Mouse (Mus musculus) midbrain, embryonic 15.5 days (tissue): Measurements from ENCODE around the gene Pfkp. TPM values are rescaled to one million over a fixed set of nuclear protein-coding genes. Genes with fewer than 3 reads are reported as not detected.

Experiments
- ATAC-seq: fragments of 200-750 bp; cut with Nextera tagmentation; replicated peaks from 2 replicates; pipeline ENCODE4 v1.8.0; 2017; ENCODE audit warnings: moderate TSS enrichment
- H3K27ac ChIP-seq: fragments of 300-500 bp; sonication (generic); 2 replicates; pipeline ENCODE4 v1.5.1; 2015; ENCODE audit warnings: mild to moderate bottlenecking, inconsistent platforms
- H3K27me3 ChIP-seq: fragments of 300-500 bp; sonication (generic); replicated peaks from 2 replicates; pipeline ENCODE4 v1.6.1; 2015; ENCODE audit warnings: inconsistent platforms
- H3K36me3 ChIP-seq: fragments of 300-500 bp; sonication (generic); replicated peaks from 2 replicates; pipeline ENCODE4 v1.6.1; 2015; ENCODE audit warnings: inconsistent platforms
- H3K4me1 ChIP-seq: fragments of 300-500 bp; sonication (generic); 2 replicates; pipeline ENCODE4 v1.6.1; 2015; ENCODE audit warnings: inconsistent platforms
- H3K4me2 ChIP-seq: fragments of 300-500 bp; sonication (generic); 2 replicates; pipeline ENCODE4 v1.6.1; 2015; ENCODE audit warnings: inconsistent platforms, mild to moderate bottlenecking, moderate library complexity
- H3K4me3 ChIP-seq: fragments of 300-500 bp; sonication (generic); 2 replicates; pipeline ENCODE4 v1.5.1; 2015; ENCODE audit warnings: mild to moderate bottlenecking, inconsistent platforms
- H3K9ac ChIP-seq: fragments of 300-500 bp; sonication (generic); 2 replicates; pipeline ENCODE4 v1.6.1; 2015; ENCODE audit warnings: mild to moderate bottlenecking, inconsistent platforms
- H3K9me3 ChIP-seq: fragments of 300-500 bp; sonication (generic); 2 replicates; pipeline ENCODE4 v1.6.1; 2016; ENCODE audit warnings: inconsistent platforms
- WGBS: fragments of 180-500 bp; shearing (Covaris S2); methylation state at CpG from one replicate; pipeline ENCODE4 v1.1.7; 2015; ENCODE audit warnings: mixed read lengths; 5-methylcytosine and 5-hydroxymethylcytosine counted together
- polyA plus RNA-seq: library from polyadenylated mRNA; unstranded; fragments of >200 nt; fragmentation: Nextera tagmentation; extraction: Ambion mirVana; gene quantifications from 2 replicates; pipeline ENCODE4 v1.2.1, GENCODE M21; 2015

The Pfkp gene
- polyA plus RNA-seq, 1 experiment from 2014 or later, result 418 TPM

GRCm38 (mm10) chr13:6625942-6626341 lies 22.6 kb downstream of the Pfkp start:
- no peak for ATAC-seq
- peaks cover 4% of the 10 kb centered on the region; the same call in 1 of the 2 replicates for H3K36me3 ChIP-seq
- H3K27me3 ChIP-seq, result no peaks in the 10 kb centered on the region
- H3K4me2 ChIP-seq, result no peak overlapping the region
- no peak overlapping the region for H3K27ac ChIP-seq
- no peak overlapping the region for H3K9ac ChIP-seq
- no peaks in the 10 kb centered on the region for H3K9me3 ChIP-seq
- WGBS, result 80% methylated on average over 3 of the region's 3 CpGs
- H3K4me3 ChIP-seq, result no peak overlapping the region
- no peaks in the 10 kb centered on the region for H3K4me1 ChIP-seq

GRCm38 (mm10) chr13:6624604-6625003 lies 24.0 kb downstream of the Pfkp start:
- 75% methylated on average over 2 of the region's 2 CpGs for WGBS
- no peak for ATAC-seq
- no peaks in the 10 kb centered on the region for H3K4me1 ChIP-seq

GRCm38 (mm10) chr13:6624121-6624520 lies 24.5 kb downstream of the Pfkp start:
- Histone ChIP-seq H3K9me3 (no peaks in the 10 kb centered on the region), H3K4me1 (no peaks in the 10 kb centered on the region), H3K4me2 (no peak overlapping the region), H3K9ac (no peak overlapping the region), H3K4me3 (no peak overlapping the region), H3K27me3 (no peaks in the 10 kb centered on the region), H3K36me3 (peaks cover 16% of the 10 kb centered on the region; the same call in 1 of the 2 replicates), H3K27ac (no peak overlapping the region)
- WGBS, result 83% methylated on average over 4 of the region's 4 CpGs
- ATAC-seq, result no peak

More at GRCm38 (mm10) chr13:6624604-6625003, 24.0 kb downstream of the Pfkp start:
- Histone ChIP-seq H3K9me3 (no peaks in the 10 kb centered on the region), H3K36me3 (peaks cover 12% of the 10 kb centered on the region; the same call in 1 of the 2 replicates), H3K4me2 (no peak overlapping the region), H3K27me3 (no peaks in the 10 kb centered on the region), H3K9ac (no peak overlapping the region), H3K27ac (no peak overlapping the region), H3K4me3 (no peak overlapping the region)

GRCm38 (mm10) chr13:6621831-6622230 lies 26.7 kb downstream of the Pfkp start:
- Histone ChIP-seq H3K9ac (no peak overlapping the region), H3K9me3 (no peaks in the 10 kb centered on the region), H3K36me3 (peaks cover 27% of the 10 kb centered on the region; the same call in 1 of the 2 replicates), H3K4me3 (no peak overlapping the region), H3K4me2 (no peak overlapping the region), H3K27me3 (no peaks in the 10 kb centered on the region), H3K4me1 (no peaks in the 10 kb centered on the region), H3K27ac (no peak overlapping the region)
- WGBS, result 96% methylated on average over 20 of the region's 20 CpGs
- no peak for ATAC-seq

GRCm38 (mm10) chr13:6620250-6620649 lies 28.3 kb downstream of the Pfkp start:
- WGBS, result 88% methylated on average over 3 of the region's 3 CpGs
- Histone ChIP-seq H3K27me3 (no peaks in the 10 kb centered on the region), H3K9me3 (no peaks in the 10 kb centered on the region), H3K27ac (no peak overlapping the region), H3K36me3 (peaks cover 27% of the 10 kb centered on the region; the same call in 1 of the 2 replicates), H3K4me2 (no peak overlapping the region), H3K4me1 (no peaks in the 10 kb centered on the region), H3K4me3 (no peak overlapping the region), H3K9ac (no peak overlapping the region)
- ATAC-seq, result no peak

- 87% methylated on average over 3 of the region's 3 CpGs for WGBS
- Histone ChIP-seq H3K9ac (no peak overlapping the region), H3K4me2 (no peak overlapping the region), H3K36me3 (peaks cover 31% of the 10 kb centered on the region; the same call in 1 of the 2 replicates), H3K27me3 (no peaks in the 10 kb centered on the region), H3K27ac (no peak overlapping the region), H3K9me3 (no peaks in the 10 kb centered on the region), H3K4me1 (no peaks in the 10 kb centered on the region), H3K4me3 (no peak overlapping the region)
- no peak for ATAC-seq
Observed at GRCm38 (mm10) chr13:6618711-6619110, 29.9 kb downstream of the Pfkp start.

- H3K4me1 ChIP-seq, result no peaks in the 10 kb centered on the region
- H3K9me3 ChIP-seq, result no peaks in the 10 kb centered on the region
- H3K36me3 ChIP-seq, result peaks cover 13% of the 10 kb centered on the region; the same call in 1 of the 2 replicates
- no peak overlapping the region for H3K9ac ChIP-seq
- no peaks in the 10 kb centered on the region for H3K27me3 ChIP-seq
- ATAC-seq, result no peak
- no peak overlapping the region for H3K4me3 ChIP-seq
- WGBS, result 89% methylated on average over 5 of the region's 5 CpGs
- H3K4me2 ChIP-seq, result no peak overlapping the region
- no peak overlapping the region for H3K27ac ChIP-seq
Observed at GRCm38 (mm10) chr13:6613690-6614445, 34.7 kb downstream of the Pfkp start.

- H3K4me2 ChIP-seq, result no peak overlapping the region
- no peak overlapping the region for H3K27ac ChIP-seq
- H3K9me3 ChIP-seq, result no peaks in the 10 kb centered on the region
- H3K36me3 ChIP-seq, result peaks cover 1% of the 10 kb centered on the region; the same call in 1 of the 2 replicates
- no peak for ATAC-seq
- H3K4me3 ChIP-seq, result no peak overlapping the region
- no peak overlapping the region for H3K9ac ChIP-seq
- H3K4me1 ChIP-seq, result no peaks in the 10 kb centered on the region
- WGBS, result 85% methylated on average over 10 of the region's 10 CpGs
- H3K27me3 ChIP-seq, result no peaks in the 10 kb centered on the region
Observed at GRCm38 (mm10) chr13:6602786-6603409, 45.7 kb downstream of the Pfkp start.

GRCm38 (mm10) chr13:6601676-6602075 lies 46.9 kb downstream of the Pfkp start:
- H3K4me2 ChIP-seq, result no peak overlapping the region
- H3K4me3 ChIP-seq, result no peak overlapping the region
- H3K9ac ChIP-seq, result no peak overlapping the region
- no peak for ATAC-seq
- H3K27me3 ChIP-seq, result no peaks in the 10 kb centered on the region
- WGBS, result 94% methylated on average over 2 of the region's 2 CpGs
- H3K9me3 ChIP-seq, result no peaks in the 10 kb centered on the region
- H3K27ac ChIP-seq, result no peak overlapping the region
- H3K4me1 ChIP-seq, result no peaks in the 10 kb centered on the region
- peaks cover 4% of the 10 kb centered on the region; the same call in 1 of the 2 replicates for H3K36me3 ChIP-seq

GRCm38 (mm10) chr13:6600626-6601025 lies 48.0 kb downstream of the Pfkp start:
- no peak overlapping the region for H3K4me2 ChIP-seq
- H3K4me1 ChIP-seq, result no peaks in the 10 kb centered on the region
- 86% methylated on average over 8 of the region's 8 CpGs for WGBS
- H3K36me3 ChIP-seq, result peaks cover 4% of the 10 kb centered on the region; the same call in 1 of the 2 replicates
- no peak overlapping the region for H3K27ac ChIP-seq
- no peak overlapping the region for H3K4me3 ChIP-seq
- no peak overlapping the region for H3K9ac ChIP-seq
- no peak for ATAC-seq
- no peaks in the 10 kb centered on the region for H3K9me3 ChIP-seq
- no peaks in the 10 kb centered on the region for H3K27me3 ChIP-seq

GRCm38 (mm10) chr13:6597801-6598200 lies 50.8 kb downstream of the Pfkp start:
- 91% methylated on average over 16 of the region's 16 CpGs for WGBS

GRCm38 (mm10) chr13:6595403-6595802 lies 53.2 kb downstream of the Pfkp start:
- H3K27me3 ChIP-seq, result no peaks in the 10 kb centered on the region
- no peak for ATAC-seq
- peaks cover 4% of the 10 kb centered on the region; the same call in 1 of the 2 replicates for H3K36me3 ChIP-seq
- no peak overlapping the region for H3K27ac ChIP-seq
- no peak overlapping the region for H3K4me3 ChIP-seq
- no peak overlapping the region for H3K9ac ChIP-seq
- H3K9me3 ChIP-seq, result no peaks in the 10 kb centered on the region
- no peak overlapping the region for H3K4me2 ChIP-seq
- H3K4me1 ChIP-seq, result no peaks in the 10 kb centered on the region
- 88% methylated on average over 4 of the region's 4 CpGs for WGBS

More at GRCm38 (mm10) chr13:6597801-6598200, 50.8 kb downstream of the Pfkp start:
- no peak overlapping the region for H3K4me3 ChIP-seq
- no peak for ATAC-seq
- H3K36me3 ChIP-seq, result peaks cover 4% of the 10 kb centered on the region; the same call in 1 of the 2 replicates
- no peaks in the 10 kb centered on the region for H3K9me3 ChIP-seq
- no peaks in the 10 kb centered on the region for H3K27me3 ChIP-seq
- H3K4me1 ChIP-seq, result no peaks in the 10 kb centered on the region
- no peak overlapping the region for H3K4me2 ChIP-seq
- no peak overlapping the region for H3K27ac ChIP-seq
- no peak overlapping the region for H3K9ac ChIP-seq
